Mouse (Mus musculus) fat pad, adult 2 months (tissue): ENCODE measurements around the gene Ehd1.

ENCODE experiments used
- DNase-seq: peaks from one replicate; pipeline ENCODE4 v3.0.0-alpha.2; 2011; ENCODE audit warnings: low read depth, low spot score; ENCODE audit errors: extremely low read depth

The Ehd1 gene

GRCm38 (mm10) chr19:6331719-6332516, 55.4 kb downstream of the Ehd1 start:
- DNase-seq = no peak

- no peak for DNase-seq
These were observed 57.5 kb downstream of the Ehd1 start for GRCm38 (mm10) chr19:6333761-6334595.

DNA sequence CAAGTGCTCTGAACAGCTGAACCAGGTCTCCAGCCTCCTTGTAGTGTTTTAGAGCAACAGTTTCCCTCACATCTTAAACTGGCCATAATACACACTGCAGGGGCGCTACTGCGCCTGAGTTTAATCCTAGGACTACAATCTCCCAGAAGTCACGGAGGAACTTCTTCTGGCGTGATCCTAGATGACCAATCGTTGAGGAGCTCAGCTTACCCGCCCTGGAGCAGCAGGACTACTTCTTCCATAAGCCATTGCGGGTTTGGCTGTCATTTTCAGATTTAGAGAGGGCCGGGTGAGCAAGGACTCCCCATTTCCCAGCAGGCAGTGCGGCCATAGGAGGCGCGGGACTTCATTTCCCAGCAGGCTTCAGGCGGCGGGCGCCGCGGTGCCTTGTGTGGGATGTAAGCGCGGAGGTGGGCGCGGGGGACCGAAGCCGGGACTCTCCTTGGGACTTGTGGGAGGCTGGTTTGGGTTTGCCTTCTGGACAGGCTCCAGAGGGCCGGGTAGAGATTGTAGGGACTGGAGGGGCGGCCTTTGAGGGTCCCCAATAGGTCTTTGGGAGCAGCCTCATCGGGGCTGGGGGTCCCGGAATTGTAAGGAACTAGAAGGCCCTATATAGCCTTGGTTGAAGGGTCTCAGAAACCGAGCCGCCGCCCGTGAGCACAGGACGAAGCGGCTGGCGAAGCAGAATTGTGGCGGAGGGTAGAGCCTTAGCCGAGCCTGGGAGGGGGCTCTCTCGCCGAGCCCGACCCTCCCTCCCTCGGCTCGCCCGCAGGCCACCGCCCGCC, 58.3 kb downstream of the Ehd1 start, which contains the start of gene Men1:
TSS of gene Men1 (plus strand) at position 307 of the 785 bp plus-strand sequence.
- peak; percentile 93 for DNase-seq

- no peak for DNase-seq
These were observed 58.9 kb downstream of the Ehd1 start for GRCm38 (mm10) chr19:6335458-6335827.

DNA sequence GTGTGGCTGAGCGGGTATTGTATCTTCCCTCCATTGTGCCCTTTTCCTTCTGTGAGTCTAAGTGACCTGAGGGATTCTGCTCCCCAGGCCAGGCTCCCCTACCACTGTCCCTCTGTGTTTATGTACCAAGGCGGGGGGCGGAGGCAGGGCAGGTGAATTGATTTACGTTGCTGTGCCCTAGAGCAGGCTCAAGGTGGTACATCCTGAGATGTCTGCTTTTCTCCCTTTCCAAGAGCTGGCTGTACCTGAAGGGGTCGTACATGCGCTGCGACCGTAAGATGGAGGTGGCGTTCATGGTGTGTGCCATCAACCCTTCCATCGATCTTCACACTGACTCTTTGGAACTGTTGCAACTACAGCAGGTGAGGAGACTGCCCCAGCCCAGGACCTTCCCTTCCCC, 60.4 kb downstream of the Ehd1 start:
- no peak for DNase-seq

GRCm38 (mm10) chr19:6338171-6338570, 61.6 kb downstream of the Ehd1 start:
- no peak for DNase-seq

DNA sequence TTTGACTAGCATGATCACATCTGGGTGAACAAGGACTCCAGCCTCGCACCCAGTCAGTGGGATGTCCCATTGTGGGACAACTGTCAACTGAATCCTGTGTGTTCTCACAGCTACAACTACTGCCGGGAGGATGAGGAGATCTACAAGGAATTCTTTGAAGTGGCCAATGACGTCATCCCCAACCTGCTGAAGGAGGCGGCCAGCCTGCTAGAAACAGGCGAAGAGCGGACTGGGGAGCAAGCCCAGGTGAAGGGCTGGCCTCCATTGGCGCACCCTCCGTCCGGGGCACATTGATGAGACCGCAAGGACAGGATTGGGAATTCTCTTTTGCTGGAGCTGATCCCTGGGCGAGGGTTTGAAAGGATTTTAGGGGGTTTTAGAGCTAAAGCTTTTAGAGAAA, 62.2 kb downstream of the Ehd1 start:
- DNase-seq = no peak

GRCm38 (mm10) chr19:6339191-6339590, 62.7 kb downstream of the Ehd1 start:
- no peak for DNase-seq

GRCm38 (mm10) chr19:6339890-6340504, 63.5 kb downstream of the Ehd1 start:
- no peak for DNase-seq

DNA sequence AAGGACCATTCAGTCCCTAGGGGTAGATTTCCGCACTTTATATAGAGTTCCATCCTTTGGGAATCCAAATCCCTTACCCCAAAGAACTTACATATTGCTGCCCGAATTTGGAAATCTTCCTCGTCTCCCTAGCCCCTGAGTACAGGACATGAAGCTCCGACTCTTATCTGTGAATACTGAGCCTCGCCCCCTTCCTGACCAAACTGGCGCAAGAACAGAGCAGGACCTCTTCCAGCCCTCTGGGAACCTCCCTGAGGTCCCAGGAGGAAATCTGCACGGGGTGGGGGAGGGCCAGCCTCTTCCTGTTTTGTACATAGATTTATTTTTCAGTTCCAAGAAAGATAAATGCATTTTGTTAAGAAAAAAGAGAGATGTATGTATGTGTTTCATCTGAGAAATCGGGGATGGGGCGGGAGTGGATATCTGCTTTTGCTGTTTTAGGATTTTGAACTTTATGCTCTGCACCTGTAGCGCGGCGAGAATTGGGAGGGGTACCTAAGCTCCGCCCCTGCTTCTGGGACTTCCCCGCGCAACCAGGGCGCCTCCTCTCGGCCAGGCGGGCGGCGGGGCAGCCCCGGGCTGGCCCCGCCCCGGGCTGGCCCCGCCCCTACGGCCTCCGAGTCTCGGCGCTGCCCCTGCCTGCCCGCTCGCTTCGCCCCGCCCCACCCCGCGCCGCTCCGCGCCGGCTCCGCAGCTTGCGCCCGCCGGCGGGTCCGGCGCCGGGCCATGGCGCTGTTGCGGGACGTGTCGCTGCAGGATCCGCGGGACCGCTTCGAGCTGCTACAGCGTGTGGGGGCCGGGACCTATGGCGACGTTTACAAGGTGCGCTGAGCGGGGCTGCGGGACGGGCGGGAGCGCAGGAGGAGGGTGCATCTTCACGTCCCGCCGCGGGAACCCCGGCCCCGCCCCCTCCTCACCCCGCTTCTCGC, 64.3 kb downstream of the Ehd1 start, which contains the start of gene Map4k2:
TSS of gene Map4k2 (plus strand) at position 612 of the 929 bp plus-strand sequence.
- DNase-seq = no peak

DNA sequence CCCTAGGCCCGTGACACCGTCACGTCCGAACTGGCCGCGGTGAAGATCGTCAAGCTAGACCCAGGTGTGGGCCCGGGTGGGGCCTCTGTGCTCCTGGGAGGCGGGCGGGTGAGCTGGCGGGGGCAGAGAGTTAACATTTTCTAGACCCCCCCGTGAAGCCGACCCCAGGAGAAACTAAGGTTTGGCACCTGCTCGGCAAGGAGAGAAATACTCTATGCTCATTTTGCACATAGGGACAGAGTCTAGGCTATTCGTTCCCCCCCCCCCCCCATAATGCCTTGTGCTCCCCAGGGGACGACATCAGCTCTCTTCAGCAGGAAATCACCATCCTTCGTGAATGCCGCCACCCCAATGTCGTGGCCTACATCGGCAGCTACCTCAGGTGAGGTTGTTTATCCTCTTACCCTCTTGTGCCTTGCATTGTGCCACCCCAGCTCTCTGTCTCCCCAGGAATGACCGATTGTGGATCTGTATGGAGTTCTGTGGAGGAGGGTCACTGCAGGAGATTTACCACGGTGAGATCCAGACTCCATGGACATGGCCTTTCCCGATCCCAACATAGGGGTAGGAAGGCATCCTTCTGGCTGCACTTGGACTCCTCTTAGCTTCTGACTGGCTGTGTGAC, 65.0 kb downstream of the Ehd1 start:
- no peak for DNase-seq

DNA sequence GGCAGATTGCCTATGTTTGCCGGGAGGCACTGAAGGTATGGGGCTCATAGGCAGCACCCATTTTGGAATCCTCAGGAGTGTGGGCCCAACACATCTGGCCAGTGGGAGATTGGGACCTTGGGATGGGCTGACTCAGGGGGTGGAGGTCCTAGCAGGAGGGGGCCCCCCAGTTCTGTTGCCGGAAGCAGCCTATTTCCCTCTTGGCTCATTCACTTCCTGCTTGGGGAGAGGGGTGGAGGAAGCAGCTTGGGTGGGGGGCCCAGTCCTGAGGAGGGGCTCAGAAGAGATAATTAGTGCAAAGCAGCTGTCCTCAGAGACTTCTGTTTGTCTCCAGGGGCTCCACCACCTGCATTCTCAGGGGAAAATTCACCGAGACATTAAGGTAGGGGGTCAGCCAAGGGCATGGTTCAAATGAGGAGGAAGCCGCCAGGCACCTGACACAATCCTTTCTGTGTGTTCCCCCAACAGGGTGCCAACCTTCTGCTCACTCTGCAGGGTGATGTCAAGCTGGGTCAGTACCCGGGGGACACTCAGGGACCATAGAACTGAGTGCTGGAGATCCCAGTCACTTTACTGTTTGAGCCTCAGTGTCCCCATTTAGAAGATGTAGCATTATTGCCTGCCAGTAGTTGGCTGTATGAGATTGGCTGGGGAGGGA, 65.9 kb downstream of the Ehd1 start:
- no peak for DNase-seq

- no peak for DNase-seq
These were observed 66.8 kb downstream of the Ehd1 start for GRCm38 (mm10) chr19:6343066-6343925.

- no peak for DNase-seq
These were observed 67.5 kb downstream of the Ehd1 start for GRCm38 (mm10) chr19:6343996-6344395.

DNA sequence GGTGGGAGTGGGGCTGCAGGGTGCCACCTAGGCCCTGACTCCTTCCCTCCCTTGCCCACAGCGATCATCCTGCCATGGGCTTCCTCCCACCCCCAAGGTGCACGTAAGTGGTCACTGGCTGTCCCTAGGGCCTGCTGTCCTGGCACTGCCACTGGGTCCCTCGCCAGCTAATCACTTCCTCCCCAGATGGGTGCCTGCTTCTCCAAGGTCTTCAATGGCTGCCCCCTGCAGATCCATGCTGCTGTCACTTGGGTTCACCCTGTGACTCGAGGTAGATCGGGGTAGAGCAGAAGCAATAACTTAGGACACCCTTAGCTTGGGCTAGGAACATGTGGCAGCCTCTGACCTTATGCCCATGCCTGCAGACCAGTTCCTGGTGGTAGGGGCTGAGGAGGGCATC, 69.5 kb downstream of the Ehd1 start:
- DNase-seq = no peak

GRCm38 (mm10) chr19:6346661-6347060, 70.1 kb downstream of the Ehd1 start:
- no peak for DNase-seq

DNA sequence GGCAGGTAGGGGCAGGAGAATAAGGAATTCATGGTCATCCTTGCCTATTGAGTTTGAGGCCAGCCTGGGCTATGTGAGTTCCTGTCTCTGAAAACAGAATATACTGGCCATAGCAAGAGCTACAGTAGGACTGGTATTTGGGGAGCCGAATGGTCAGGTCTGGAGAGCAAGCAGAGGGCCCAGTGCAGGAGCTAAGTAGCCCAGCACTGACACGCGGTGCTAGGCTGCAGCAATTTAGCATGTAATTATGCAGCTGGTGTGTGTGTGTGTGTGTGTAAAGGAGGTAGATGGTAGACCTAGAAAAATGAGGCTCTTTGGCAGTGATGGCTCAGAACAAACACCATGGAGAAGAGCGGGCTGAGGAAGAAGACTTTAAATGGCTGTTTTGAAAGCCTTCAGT, 71.1 kb downstream of the Ehd1 start:
- DNase-seq = no peak

DNA sequence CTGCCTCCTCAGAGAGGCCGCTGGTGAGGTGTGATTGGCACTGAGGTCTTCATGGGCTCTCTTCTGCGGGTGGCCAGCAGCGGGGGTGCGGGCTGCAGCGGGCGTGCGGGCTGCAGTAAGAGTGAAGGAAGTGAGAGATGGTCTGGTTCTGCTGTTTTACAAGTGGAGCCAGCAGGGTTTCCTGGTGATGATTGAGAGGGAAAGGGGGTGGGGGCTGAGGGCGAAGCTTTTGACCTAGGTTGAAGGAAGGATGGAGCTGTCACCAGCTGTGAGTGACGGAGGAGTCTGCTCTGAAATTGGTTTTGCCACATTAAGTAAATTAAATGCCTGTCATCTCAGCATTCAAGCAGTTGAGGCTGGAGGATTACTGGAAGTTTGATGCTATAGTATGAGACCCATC, 72.2 kb downstream of the Ehd1 start:
- DNase-seq = no peak
